Mouse (Mus musculus): ENCODE measurements around the gene Hspa1b.

GRCm38 (mm10) chr17:34953258-34953657 is 5.8 kb downstream of the Hspa1b start:
- TF ChIP-seq CTCF (IDR thresholded peaks at IDR 0.05; ENCODE audit: low read depth) (no peak), EP300 (IDR thresholded peaks at IDR 0.05; ENCODE audit: low read depth) (no peak)
